Mouse (Mus musculus) myocyte (in vitro differentiated cells): ENCODE results near the gene Drc7. TPM values are rescaled to one million over a fixed set of nuclear protein-coding genes. Genes with fewer than 3 reads are reported as not detected.

ENCODE experiments used
- H3K27me3 ChIP-seq: one replicate; pipeline ENCODE4 v1.6.1; 2011; ENCODE audit not compliant: control insufficient read depth, insufficient read depth, insufficient read length
- H3K36me3 ChIP-seq: one replicate; pipeline ENCODE4 v1.6.1; 2011; ENCODE audit not compliant: control insufficient read depth, insufficient read depth
- H3K4me2 ChIP-seq: one replicate; pipeline ENCODE4 v1.6.1; 2011; ENCODE audit warnings: low read depth, control low read depth
- H3K4me3 ChIP-seq: one replicate; pipeline ENCODE4 v1.5.1; 2011; ENCODE audit warnings: mild to moderate bottlenecking, control low read depth, moderate library complexity
- H3K79me2 ChIP-seq: one replicate; pipeline ENCODE4 v1.6.1; 2011; ENCODE audit not compliant: control insufficient read depth, insufficient read depth
- H3ac ChIP-seq: one replicate; pipeline ENCODE4 v1.6.1; 2011; ENCODE audit not compliant: control insufficient read depth, insufficient read length
- CEBPB ChIP-seq: IDR thresholded peaks from 2 replicates; pipeline ENCODE4 v1.6.1; 2011; ENCODE audit warnings: mild to moderate bottlenecking, moderate library complexity; ENCODE audit not compliant: poor library complexity, insufficient read depth, severe bottlenecking
- E2F4 ChIP-seq: IDR thresholded peaks from one replicate; pipeline ENCODE4 v1.6.1; 2011; ENCODE audit warnings: mild to moderate bottlenecking, control low read depth, moderate library complexity; ENCODE audit not compliant: insufficient read depth
- MAX ChIP-seq: IDR thresholded peaks from one replicate; pipeline ENCODE4 v1.6.1; 2011; ENCODE audit warnings: low read depth, mild to moderate bottlenecking, control low read depth
- MYOD1 ChIP-seq, 3 experiments: IDR thresholded peaks; one replicate each; pipeline ENCODE4 v1.6.1; 2011; ENCODE audit warnings: control low read depth in 2 of 3, low read depth in 2 of 3, mild to moderate bottlenecking in 2 of 3, moderate library complexity in 1 of 3; ENCODE audit not compliant: insufficient read length in 2 of 3, control insufficient read depth in 1 of 3
- MYOG ChIP-seq, 3 experiments: IDR thresholded peaks; one replicate each; pipeline ENCODE4 v1.6.1; 2011; ENCODE audit warnings: control low read depth in 2 of 3, low read depth in 2 of 3, mild to moderate bottlenecking in 2 of 3; ENCODE audit not compliant: insufficient read length in 2 of 3, control insufficient read depth in 1 of 3, insufficient read depth in 1 of 3
- POLR2A ChIP-seq: IDR thresholded peaks from one replicate; pipeline ENCODE4 v1.6.1; 2011; ENCODE audit warnings: low read depth, mild to moderate bottlenecking, control low read depth, moderate library complexity; ENCODE audit not compliant: insufficient read length
- POLR2AphosphoS2 ChIP-seq: IDR thresholded peaks from one replicate; pipeline ENCODE4 v1.6.1; 2011; ENCODE audit warnings: low read depth, control low read depth; ENCODE audit not compliant: insufficient read length
- REST ChIP-seq: IDR thresholded peaks from one replicate; pipeline ENCODE4 v1.6.1; 2011; ENCODE audit warnings: mild to moderate bottlenecking, control low read depth, moderate library complexity; ENCODE audit not compliant: insufficient read depth, insufficient read length
- SRF ChIP-seq: IDR thresholded peaks from one replicate; pipeline ENCODE4 v1.6.1; 2011; ENCODE audit warnings: low read depth; ENCODE audit not compliant: control insufficient read depth, insufficient read length
- TCF12 ChIP-seq: IDR thresholded peaks from one replicate; pipeline ENCODE4 v1.6.1; 2011; ENCODE audit warnings: mild to moderate bottlenecking, control low read depth; ENCODE audit not compliant: poor library complexity, insufficient read depth, severe bottlenecking
- TCF3 ChIP-seq: IDR thresholded peaks from one replicate; pipeline ENCODE4 v1.6.1; 2011; ENCODE audit warnings: low read depth, control low read depth; ENCODE audit not compliant: insufficient read length
- USF1 ChIP-seq: IDR thresholded peaks from one replicate; pipeline ENCODE4 v1.6.1; 2011; ENCODE audit warnings: low read depth, mild to moderate bottlenecking, control low read depth, moderate library complexity
- polyA plus RNA-seq: library from polyadenylated mRNA; unstranded; fragments of >200 nt; fragmentation: generic; extraction: Trizol; gene quantifications from one replicate; pipeline ENCODE4 v1.2.1, GENCODE M21; 2012; ENCODE audit warnings: missing spikeins

The Drc7 gene
- polyA plus RNA-seq, 1 experiment, result 0.02 TPM

DNA sequence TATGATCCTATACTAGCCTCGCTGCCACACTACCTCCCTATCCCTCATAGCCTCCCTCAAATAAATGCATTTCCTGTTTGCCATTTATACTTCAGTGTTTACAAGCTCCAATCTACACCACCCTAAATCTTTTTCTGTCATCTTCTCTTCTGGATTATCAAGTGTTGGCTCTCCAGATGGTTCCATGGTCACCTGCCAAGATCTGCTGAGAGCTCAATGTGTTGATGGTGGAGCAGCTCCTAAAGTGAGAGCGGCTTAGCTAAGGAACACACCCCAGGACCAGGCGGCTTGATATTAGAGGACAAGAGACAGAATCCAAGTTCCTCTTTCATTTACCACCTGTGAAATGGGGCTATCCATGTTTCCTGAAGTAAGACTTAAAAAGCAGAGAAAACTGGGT, 23.2 kb downstream of the Drc7 start:
- Histone ChIP-seq H3K4me2 (no peak overlapping the region), H3ac (no peak overlapping the region), H3K27me3 (no peaks in the 10 kb centered on the region), H3K36me3 (no peaks in the 10 kb centered on the region), H3K79me2 (no peaks in the 10 kb centered on the region), H3K4me3 (no peak overlapping the region)
- TF ChIP-seq MYOG (IDR thresholded peaks at IDR 0.05; ENCODE audit: control insufficient read depth in 1 of 3, insufficient read depth in 1 of 3, insufficient read length in 2 of 3, low read depth in 2 of 3), result no peak
- no peak for TF ChIP-seq MYOD1 (IDR thresholded peaks at IDR 0.05; ENCODE audit: control insufficient read depth in 1 of 3, insufficient read length in 2 of 3, low read depth in 2 of 3)
- no peak for TF ChIP-seq CEBPB

GRCm38 (mm10) chr8:95079305-95079704, 24.4 kb downstream of the Drc7 start:
- TF ChIP-seq MYOD1 (IDR thresholded peaks at IDR 0.05; ENCODE audit: control insufficient read depth in 1 of 3, insufficient read length in 2 of 3, low read depth in 2 of 3) (no peak), POLR2A (no peak), MYOG (IDR thresholded peaks at IDR 0.05; ENCODE audit: control insufficient read depth in 1 of 3, insufficient read depth in 1 of 3, insufficient read length in 2 of 3, low read depth in 2 of 3) (no peak), MAX (no peak), SRF (no peak), TCF12 (no peak), CEBPB (no peak), E2F4 (no peak), POLR2AphosphoS2 (no peak), REST (no peak), USF1 (no peak)
- Histone ChIP-seq H3K4me3 (peak overlapping the region; percentile 77), H3K4me2 (no peak overlapping the region), H3K36me3 (no peaks in the 10 kb centered on the region), H3K27me3 (no peaks in the 10 kb centered on the region), H3K79me2 (no peaks in the 10 kb centered on the region), H3ac (no peak overlapping the region)

GRCm38 (mm10) chr8:95080381-95081341, 25.8 kb downstream of the Drc7 start, which contains the start of gene Katnb1:
Gene Katnb1 (plus strand): TSS chr8:95081186.
- Histone ChIP-seq H3K79me2 (no peaks in the 10 kb centered on the region), H3K4me2 (peak within 1 kb of the TSS; percentile 88), H3ac (peak within 1 kb of the TSS; percentile 18), H3K4me3 (peak within 1 kb of the TSS; percentile 77), H3K36me3 (no peaks in the 10 kb centered on the region), H3K27me3 (no peaks in the 10 kb centered on the region)
- TF ChIP-seq TCF3 (no peak), POLR2AphosphoS2 (peak; percentile 72), E2F4 (peak; percentile 81), POLR2A (peak; percentile 86), REST (no peak)

DNA sequence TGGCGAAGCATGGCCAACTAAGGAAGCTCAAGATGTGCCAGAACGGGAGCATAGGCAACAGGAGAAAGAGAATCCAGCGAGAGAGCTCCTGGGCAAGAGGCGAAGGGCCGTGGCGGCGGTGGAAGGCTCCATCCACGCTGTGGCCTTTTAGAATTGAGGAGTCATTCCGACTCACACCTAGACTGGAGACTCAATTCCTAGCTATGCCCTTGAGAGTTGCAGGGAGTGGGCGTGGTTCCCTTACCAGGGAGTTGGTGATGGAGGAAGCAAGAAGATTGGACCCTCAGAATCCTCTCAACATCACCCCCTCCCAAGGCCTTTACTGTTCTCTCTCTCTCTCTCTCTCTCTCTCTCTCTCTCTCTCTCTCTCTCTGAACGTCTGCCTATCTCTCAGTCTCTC, 26.7 kb downstream of the Drc7 start:
- no peaks in the 10 kb centered on the region for H3K27me3 ChIP-seq
- H3K4me3 ChIP-seq, result peak overlapping the region; percentile 77

DNA sequence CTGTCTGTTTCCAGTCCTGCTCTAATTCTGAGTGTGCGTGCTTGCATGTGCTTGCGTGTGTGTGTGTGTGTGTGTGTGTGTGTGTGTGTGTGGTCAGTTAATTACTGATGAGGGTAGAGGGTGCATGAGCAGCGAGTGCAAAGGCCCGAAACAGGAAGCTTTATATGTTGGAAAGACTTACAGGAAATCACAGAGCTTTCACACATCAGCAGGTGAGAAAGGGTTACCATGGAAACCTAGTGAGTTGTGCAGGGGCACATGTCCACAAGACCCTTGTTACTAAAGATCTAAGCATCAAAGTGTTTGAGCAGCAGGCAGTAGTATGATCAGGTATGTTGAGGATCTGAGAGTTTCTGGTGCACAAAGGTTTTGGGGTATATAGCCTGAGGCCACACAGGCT, 29.4 kb downstream of the Drc7 start:
- TF ChIP-seq MYOD1 (IDR thresholded peaks at IDR 0.05; ENCODE audit: control insufficient read depth in 1 of 3, insufficient read length in 2 of 3, low read depth in 2 of 3) (no peak), POLR2A (no peak), E2F4 (no peak), POLR2AphosphoS2 (no peak), MYOG (IDR thresholded peaks at IDR 0.05; ENCODE audit: control insufficient read depth in 1 of 3, insufficient read depth in 1 of 3, insufficient read length in 2 of 3, low read depth in 2 of 3) (no peak), USF1 (no peak), CEBPB (no peak), MAX (no peak), TCF12 (no peak), SRF (no peak), TCF3 (no peak), REST (no peak)
- no peak overlapping the region for H3K4me2 ChIP-seq
- no peak overlapping the region for H3ac ChIP-seq
- no peak overlapping the region for H3K4me3 ChIP-seq
- no peaks in the 10 kb centered on the region for H3K79me2 ChIP-seq
- peaks cover 5% of the 10 kb centered on the region for H3K36me3 ChIP-seq
- H3K27me3 ChIP-seq, result no peaks in the 10 kb centered on the region

More for the DNA sequence above, 26.7 kb downstream of the Drc7 start:
- no peaks in the 10 kb centered on the region for H3K79me2 ChIP-seq
- TF ChIP-seq TCF3, result no peak
- no peak for TF ChIP-seq SRF
- TF ChIP-seq MYOD1 (IDR thresholded peaks at IDR 0.05; ENCODE audit: control insufficient read depth in 1 of 3, insufficient read length in 2 of 3, low read depth in 2 of 3), result no peak
- no peak for TF ChIP-seq MAX
- TF ChIP-seq REST, result no peak
- TF ChIP-seq POLR2AphosphoS2, result no peak
- no peak for TF ChIP-seq E2F4
- no peak for TF ChIP-seq TCF12
- no peak for TF ChIP-seq USF1
- no peak for TF ChIP-seq POLR2A
- peak overlapping the region; percentile 88 for H3K4me2 ChIP-seq
- no peaks in the 10 kb centered on the region for H3K36me3 ChIP-seq
- peak overlapping the region; percentile 18 for H3ac ChIP-seq
